Mouse (Mus musculus): ENCODE results near the gene Frmd4a. TPM values are rescaled to one million over a fixed set of nuclear protein-coding genes. Genes with fewer than 3 reads are reported as not detected.

Frmd4a gene
- polyA plus RNA-seq, 1 experiment from 2014 or later = 6.6 TPM

GRCm38 (mm10) chr2:4474539-4474937, 457.0 kb downstream of the Frmd4a start:
- H3K4me2 ChIP-seq (ENCODE audit: low read depth, low read length) = no peak overlapping the region
- no peak overlapping the region for H3K4me3 ChIP-seq (ENCODE audit: low read depth, low read length)
- ATAC-seq (no peak), DNase-seq (no peak)
- no peaks in the 10 kb centered on the region for H3K36me3 ChIP-seq (replicated peaks; ENCODE audit: insufficient read depth, low read length)
- H3K4me1 ChIP-seq (ENCODE audit: insufficient read depth) = no peaks in the 10 kb centered on the region
- no peak overlapping the region for H3K27ac ChIP-seq (ENCODE audit: low read depth)
- no peak for TF ChIP-seq CTCF (IDR thresholded peaks at IDR 0.05; ENCODE audit: low read depth)
- TF ChIP-seq EP300 (IDR thresholded peaks at IDR 0.05; ENCODE audit: low read depth) = no peak
- no peaks in the 10 kb centered on the region for H3K9me3 ChIP-seq (ENCODE audit: low read length)
- no peaks in the 10 kb centered on the region for H3K27me3 ChIP-seq (ENCODE audit: insufficient read depth, low read length)
- H3K9ac ChIP-seq (replicated peaks) = no peak overlapping the region

DNA sequence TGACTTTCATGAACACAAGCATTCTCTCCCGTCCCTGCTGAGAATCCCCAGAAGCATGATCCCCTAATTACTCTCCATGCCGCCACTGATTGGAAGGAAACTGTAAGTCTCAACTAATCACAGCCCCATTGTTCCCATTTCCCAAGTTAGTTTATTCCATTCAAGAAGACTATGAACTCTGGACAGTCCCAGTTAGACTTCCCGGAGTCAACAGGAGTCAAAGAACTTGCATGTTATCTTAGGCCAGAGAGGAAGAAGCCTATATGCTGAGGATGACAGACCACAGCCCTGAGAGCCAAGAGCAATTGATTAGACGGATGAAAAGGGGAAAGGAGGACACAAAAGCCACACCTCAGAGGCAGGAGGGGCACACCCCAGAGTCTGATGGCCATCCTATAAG, 458.5 kb downstream of the Frmd4a start:
- TF ChIP-seq CTCF (IDR thresholded peaks at IDR 0.05; ENCODE audit: low read depth) (no peak), EP300 (IDR thresholded peaks at IDR 0.05; ENCODE audit: low read depth) (no peak)
- WGBS (ENCODE audit: insufficient replicate concordance) = 55% methylated on average over 4 of the region's 4 CpGs

DNA sequence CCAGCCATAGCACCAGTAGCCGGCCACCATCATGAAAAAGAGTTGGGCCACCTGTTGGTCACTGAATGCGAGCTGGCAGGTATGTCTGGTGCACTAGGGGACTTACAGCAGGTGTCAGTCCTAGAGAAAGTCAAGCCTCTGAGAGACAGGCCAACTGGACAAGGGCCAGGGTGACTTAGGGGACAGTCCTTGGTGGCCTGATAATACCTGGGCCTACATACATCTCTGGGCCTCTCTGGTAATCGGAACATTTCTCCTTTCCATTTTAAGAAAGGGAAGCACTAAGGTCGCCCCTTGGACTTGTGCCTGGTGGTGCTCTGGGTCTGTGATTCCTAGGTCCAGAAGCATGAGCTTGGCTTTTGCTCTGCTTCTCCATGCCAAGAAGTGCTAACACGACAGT, 459.1 kb downstream of the Frmd4a start:
- H3K9ac ChIP-seq (replicated peaks) = no peak overlapping the region
- no peak for TF ChIP-seq CTCF (IDR thresholded peaks at IDR 0.05; ENCODE audit: low read depth)
- no peak for TF ChIP-seq EP300 (IDR thresholded peaks at IDR 0.05; ENCODE audit: low read depth)
- 56% methylated on average over 5 of the region's 5 CpGs for WGBS (ENCODE audit: insufficient replicate concordance)
- H3K4me1 ChIP-seq (ENCODE audit: insufficient read depth) = no peaks in the 10 kb centered on the region
- ATAC-seq (no peak), DNase-seq (no peak)
- H3K4me3 ChIP-seq (ENCODE audit: low read depth, low read length) = no peak overlapping the region
- H3K27ac ChIP-seq (ENCODE audit: low read depth) = no peak overlapping the region; the same call in 1 of the 2 replicates
- no peak overlapping the region for H3K4me2 ChIP-seq (ENCODE audit: low read depth, low read length)
- no peaks in the 10 kb centered on the region for H3K36me3 ChIP-seq (replicated peaks; ENCODE audit: insufficient read depth, low read length)
- no peaks in the 10 kb centered on the region for H3K9me3 ChIP-seq (ENCODE audit: low read length)
- H3K27me3 ChIP-seq (ENCODE audit: insufficient read depth, low read length) = no peaks in the 10 kb centered on the region

More for the DNA sequence above, 458.5 kb downstream of the Frmd4a start:
- Histone ChIP-seq H3K27me3 (ENCODE audit: insufficient read depth, low read length) (no peaks in the 10 kb centered on the region), H3K4me2 (ENCODE audit: low read depth, low read length) (no peak overlapping the region), H3K36me3 (replicated peaks; ENCODE audit: insufficient read depth, low read length) (no peaks in the 10 kb centered on the region), H3K9me3 (ENCODE audit: low read length) (no peaks in the 10 kb centered on the region), H3K4me3 (ENCODE audit: low read depth, low read length) (no peak overlapping the region), H3K4me1 (ENCODE audit: insufficient read depth) (no peaks in the 10 kb centered on the region), H3K27ac (ENCODE audit: low read depth) (no peak overlapping the region; the same call in 1 of the 2 replicates), H3K9ac (replicated peaks) (no peak overlapping the region)
- no peak for DNase-seq
- ATAC-seq = peak; percentile 31; the same call in 1 of the 2 replicates

DNA sequence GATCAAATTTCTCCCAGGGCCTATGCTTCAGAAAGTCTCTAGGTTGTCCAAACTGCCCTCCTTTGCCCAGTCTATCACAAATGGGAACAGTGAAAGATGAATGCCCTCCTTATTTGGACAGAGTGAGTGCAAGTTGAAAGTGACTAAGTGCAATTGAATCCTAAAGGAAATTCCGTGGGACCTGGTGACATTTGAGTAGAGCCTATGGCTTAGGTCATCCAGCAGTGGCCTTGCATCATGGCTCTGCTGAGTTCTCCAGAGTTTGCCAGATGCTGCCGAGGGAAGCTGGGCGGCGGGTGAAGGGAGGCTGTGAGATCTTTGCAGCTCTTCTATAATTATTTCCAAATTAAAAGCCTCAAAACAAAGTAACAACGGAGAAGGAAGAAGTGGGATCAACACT, 459.8 kb downstream of the Frmd4a start:
- DNase-seq = no peak
- H3K4me1 ChIP-seq (ENCODE audit: insufficient read depth) = no peaks in the 10 kb centered on the region
- H3K27ac ChIP-seq (ENCODE audit: low read depth) = no peak overlapping the region
- TF ChIP-seq EP300 (IDR thresholded peaks at IDR 0.05; ENCODE audit: low read depth) (no peak), CTCF (IDR thresholded peaks at IDR 0.05; ENCODE audit: low read depth) (no peak)
- no peak for ATAC-seq
- no peaks in the 10 kb centered on the region for H3K9me3 ChIP-seq (ENCODE audit: low read length)
- 66% methylated on average over 5 of the region's 5 CpGs for WGBS (ENCODE audit: insufficient replicate concordance)
- no peaks in the 10 kb centered on the region for H3K36me3 ChIP-seq (replicated peaks; ENCODE audit: insufficient read depth, low read length)
- H3K9ac ChIP-seq (replicated peaks) = no peak overlapping the region
- no peak overlapping the region for H3K4me3 ChIP-seq (ENCODE audit: low read depth, low read length)
- no peaks in the 10 kb centered on the region for H3K27me3 ChIP-seq (ENCODE audit: insufficient read depth, low read length)
- H3K4me2 ChIP-seq (ENCODE audit: low read depth, low read length) = no peak overlapping the region

GRCm38 (mm10) chr2:4480180-4480579, 462.7 kb downstream of the Frmd4a start:
- Histone ChIP-seq H3K27ac (ENCODE audit: low read depth) (no peak overlapping the region), H3K4me1 (ENCODE audit: insufficient read depth) (no peaks in the 10 kb centered on the region), H3K9me3 (ENCODE audit: low read length) (no peaks in the 10 kb centered on the region), H3K27me3 (ENCODE audit: insufficient read depth, low read length) (no peaks in the 10 kb centered on the region), H3K36me3 (replicated peaks; ENCODE audit: insufficient read depth, low read length) (no peaks in the 10 kb centered on the region), H3K4me2 (ENCODE audit: low read depth, low read length) (no peak overlapping the region), H3K9ac (replicated peaks) (no peak overlapping the region), H3K4me3 (ENCODE audit: low read depth, low read length) (no peak overlapping the region)
- WGBS (ENCODE audit: insufficient replicate concordance) = 68% methylated on average over 5 of the region's 5 CpGs
- no peak for TF ChIP-seq CTCF (IDR thresholded peaks at IDR 0.05; ENCODE audit: low read depth)
- TF ChIP-seq EP300 (IDR thresholded peaks at IDR 0.05; ENCODE audit: low read depth) = no peak
- DNase-seq (no peak), ATAC-seq (peak; percentile 82)

GRCm38 (mm10) chr2:4481154-4481553, 463.6 kb downstream of the Frmd4a start:
- H3K27ac ChIP-seq (ENCODE audit: low read depth) = no peak overlapping the region
- no peak for ATAC-seq
- no peak overlapping the region for H3K9ac ChIP-seq (replicated peaks)
- H3K4me3 ChIP-seq (ENCODE audit: low read depth, low read length) = no peak overlapping the region
- DNase-seq = no peak
- TF ChIP-seq EP300 (IDR thresholded peaks at IDR 0.05; ENCODE audit: low read depth) = no peak
- TF ChIP-seq CTCF (IDR thresholded peaks at IDR 0.05; ENCODE audit: low read depth) = no peak
- WGBS (ENCODE audit: insufficient replicate concordance) = 73% methylated on average over 11 of the region's 11 CpGs
- H3K36me3 ChIP-seq (replicated peaks; ENCODE audit: insufficient read depth, low read length) = no peaks in the 10 kb centered on the region
- no peaks in the 10 kb centered on the region for H3K27me3 ChIP-seq (ENCODE audit: insufficient read depth, low read length)
- no peaks in the 10 kb centered on the region for H3K4me1 ChIP-seq (ENCODE audit: insufficient read depth)
- H3K4me2 ChIP-seq (ENCODE audit: low read depth, low read length) = no peak overlapping the region
- no peaks in the 10 kb centered on the region for H3K9me3 ChIP-seq (ENCODE audit: low read length)

DNA sequence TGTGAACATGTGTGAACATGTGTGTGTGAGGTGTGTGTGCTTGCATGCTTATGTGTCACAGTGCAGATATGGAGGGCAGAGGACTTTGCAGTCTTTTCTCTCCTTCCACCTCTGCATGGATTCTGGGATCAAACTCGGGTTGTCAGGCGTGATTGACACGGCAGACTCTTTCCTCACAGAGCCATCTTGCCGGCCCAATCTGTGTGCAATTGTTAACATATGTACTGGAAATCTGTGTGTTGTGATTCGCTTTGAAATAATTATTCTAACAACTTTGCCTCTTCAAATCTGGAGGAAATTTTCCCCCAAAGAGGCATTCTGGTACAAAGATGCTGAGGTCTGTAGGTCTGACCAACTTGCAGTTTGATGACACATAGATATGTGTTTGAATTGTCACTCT, 468.7 kb downstream of the Frmd4a start:
- no peak overlapping the region for H3K27ac ChIP-seq (ENCODE audit: low read depth)
- H3K9ac ChIP-seq (replicated peaks) = no peak overlapping the region
- H3K27me3 ChIP-seq (ENCODE audit: insufficient read depth, low read length) = no peaks in the 10 kb centered on the region
- no peak for DNase-seq
- no peaks in the 10 kb centered on the region for H3K36me3 ChIP-seq (replicated peaks; ENCODE audit: insufficient read depth, low read length)
- no peak overlapping the region for H3K4me3 ChIP-seq (ENCODE audit: low read depth, low read length)
- H3K9me3 ChIP-seq (ENCODE audit: low read length) = no peaks in the 10 kb centered on the region
- WGBS (ENCODE audit: insufficient replicate concordance) = 81% methylated on average over 5 of the region's 5 CpGs
- TF ChIP-seq EP300 (IDR thresholded peaks at IDR 0.05; ENCODE audit: low read depth) = no peak
- TF ChIP-seq CTCF (IDR thresholded peaks at IDR 0.05; ENCODE audit: low read depth) = no peak
- ATAC-seq = no peak
- H3K4me1 ChIP-seq (ENCODE audit: insufficient read depth) = no peaks in the 10 kb centered on the region
- no peak overlapping the region for H3K4me2 ChIP-seq (ENCODE audit: low read depth, low read length)

All from liver, postnatal 0 days (tissue).